Mouse (Mus musculus): Measurements from ENCODE around the gene Gm17324. TPM values are rescaled to one million over a fixed set of nuclear protein-coding genes. Genes with fewer than 3 reads are reported as not detected.

Gene Gm17324
- not detected in 2 replicates for polyA plus RNA-seq (2012; rRNA removed)

GRCm38 (mm10) chr9:78447973-78448873 lies at the start of gene Gm17324, which contains the start of gene Mto1:
Gene Gm17324 (minus strand): TSS chr9:78448786.
Gene Mto1 (plus strand): TSS chr9:78448208.

GRCm38 (mm10) chr9:78488890-78489420 lies 40.4 kb upstream of the Gm17324 start, which contains the start of gene Eef1a1:
Gene Eef1a1 (minus strand): TSS chr9:78489151.

GRCm38 (mm10) chr9:78442579-78443392 lies 5.8 kb downstream of the Gm17324 start, which contains the start of gene Cgas:
Gene Cgas (minus strand): TSS chr9:78443237.

Other genes with a start within 250 kb of the Gm17324 start
- 3.2 and 3.5 TPM in 2 replicates for gene Gsta1, start 218.1 kb downstream of the Gm17324 start, polyA plus RNA-seq (2012; rRNA removed)
- gene Gm3776, start 191.7 kb downstream of the Gm17324 start, polyA plus RNA-seq (2012; rRNA removed), result 0.16 and 0.87 TPM in 2 replicates
- not detected in 2 replicates for gene Gm10639, start 158.9 kb downstream of the Gm17324 start, polyA plus RNA-seq (2012; rRNA removed)
- gene Omt2a, start 134.0 kb downstream of the Gm17324 start, polyA plus RNA-seq (2012; rRNA removed), result not detected in 2 replicates
- not detected in 2 replicates for gene Omt2b, start 121.2 kb downstream of the Gm17324 start, polyA plus RNA-seq (2012; rRNA removed)
- gene Gsta2, start 93.0 kb downstream of the Gm17324 start, polyA plus RNA-seq (2012; rRNA removed), result 0.28 TPM in 1 of 2 replicates, not detected in the other
- not detected in 2 replicates for gene Dppa5a, start 80.6 kb downstream of the Gm17324 start, polyA plus RNA-seq (2012; rRNA removed)
- 0.19 and 0.28 TPM in 2 replicates for gene Ooep, start 70.1 kb downstream of the Gm17324 start, polyA plus RNA-seq (2012; rRNA removed)
- 0.30 and 0.41 TPM in 2 replicates for gene Ddx43, start 53.0 kb downstream of the Gm17324 start, polyA plus RNA-seq (2012; rRNA removed)
- 0.86 and 1.0 TPM in 2 replicates for gene Cgas, start 5.5 kb downstream of the Gm17324 start, polyA plus RNA-seq (2012; rRNA removed)
- 10.2 and 11.1 TPM in 2 replicates for gene Mto1, start 578 bp downstream of the Gm17324 start, polyA plus RNA-seq (2012; rRNA removed)
- gene Eef1a1, start 40.4 kb upstream of the Gm17324 start, polyA plus RNA-seq (2012; rRNA removed), result 2,114 and 2,981 TPM in 2 replicates
- 13.1 and 17.2 TPM in 2 replicates for gene Slc17a5, start 139.3 kb upstream of the Gm17324 start, polyA plus RNA-seq (2012; rRNA removed)
- 2.3 and 5.0 TPM in 2 replicates for gene Cd109, start 166.8 kb upstream of the Gm17324 start, polyA plus RNA-seq (2012; rRNA removed)

Measured in colon, adult 2 months (tissue).